Mouse (Mus musculus): ENCODE data around the gene Arl14.

DNA sequence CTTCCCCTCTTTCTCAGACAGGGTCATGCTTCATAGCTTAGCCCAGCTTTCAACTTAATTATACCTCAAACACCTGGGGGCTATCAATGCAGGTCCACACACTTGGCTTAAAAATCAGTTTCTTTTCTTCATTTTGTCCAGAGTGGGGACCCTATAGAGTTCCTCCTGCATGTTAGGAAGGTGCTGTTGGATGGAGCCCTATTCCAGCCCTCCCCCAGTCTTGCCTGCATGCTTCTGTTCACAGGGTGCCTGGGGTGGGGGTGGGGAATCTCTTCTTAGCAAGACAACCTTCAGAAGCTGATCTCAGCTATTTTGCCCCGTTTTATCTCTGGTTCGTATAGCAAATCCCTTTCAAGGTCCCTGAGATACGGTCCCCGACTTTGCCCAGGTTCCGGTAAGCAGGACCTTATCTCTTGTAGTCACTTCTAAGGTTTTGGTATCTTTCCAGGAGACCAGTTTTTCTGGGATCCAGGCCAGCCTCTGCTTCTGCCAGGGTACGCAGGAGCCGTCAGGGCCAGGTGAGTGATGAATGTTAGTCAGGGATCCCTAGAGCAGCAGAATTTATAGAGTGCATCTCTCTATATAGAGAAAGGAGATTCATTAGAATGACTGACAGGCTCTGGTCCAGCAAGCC is 40.9 kb downstream of the Arl14 start:
- no peak for TF ChIP-seq CTCF (IDR thresholded peaks at IDR 0.05; ENCODE audit: insufficient read depth, low read depth, low read length)
- no peak for TF ChIP-seq POLR2A (IDR thresholded peaks at IDR 0.05; ENCODE audit: insufficient read depth, low read depth, low read length)

All from olfactory bulb, adult 2 months (tissue).